Mouse (Mus musculus): ENCODE results near the gene Fam149b.

DNA sequence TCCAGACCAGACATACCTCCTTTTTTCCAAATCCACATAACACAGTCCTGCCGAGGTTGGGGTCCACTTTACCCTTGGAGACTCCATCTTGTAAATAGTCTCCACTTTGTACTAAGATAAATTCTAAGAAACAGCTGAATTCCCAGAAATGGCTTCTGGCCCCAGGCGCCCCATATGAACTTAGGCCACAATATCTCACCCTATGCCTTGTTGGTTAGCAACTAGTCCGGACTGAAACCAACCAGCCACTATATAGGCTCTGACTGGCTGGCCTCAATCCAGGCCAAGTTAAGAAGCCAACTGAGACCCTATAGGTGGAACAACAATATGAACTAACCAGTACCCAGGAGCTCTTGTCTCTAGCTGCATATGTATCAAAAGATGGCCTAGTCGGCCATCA is 44.4 kb downstream of the Fam149b start:
- TF ChIP-seq POLR2A (IDR thresholded peaks at IDR 0.05; ENCODE audit: borderline replicate concordance, low read depth, low read length) (no peak), CTCF (IDR thresholded peaks at IDR 0.05; ENCODE audit: low read depth, low read length) (no peak)

Measured in bone marrow macrophage, adult 2 months (primary cell).